In genomic region chr17:34170877-34171498, GRCm38 (mm10) we compare ENCODE assay signal across 1 mouse cellular context.
TF ChIP-seq lines count a peak whose summit lies in the region.

No protein-coding gene starts in this region.

TF ChIP-seq in MEL, 35 proteins besides CTCF, POLR2A, EP300 and RAD21 (continued from another document):
- TF ChIP-seq MYC (IDR thresholded peaks at IDR 0.05; ENCODE audit: low read depth, low read length) (peak; percentile 61), POLR2AphosphoS5 (IDR thresholded peaks at IDR 0.05; ENCODE audit: borderline replicate concordance, low read depth, low read length) (no peak), GATA1 (IDR thresholded peaks at IDR 0.05; ENCODE audit: low read depth, low read length) (no peak), ELF1 (IDR thresholded peaks at IDR 0.05; ENCODE audit: low read depth, low read length) (peak; percentile 77), MEF2A (IDR thresholded peaks at IDR 0.05; ENCODE audit: extremely low read depth, insufficient replicate concordance, low read depth, low read length, poor library complexity, severe bottlenecking) (no peak), ZC3H11A (IDR thresholded peaks at IDR 0.05; ENCODE audit: low read depth, low read length) (peak; percentile 94), ZKSCAN1 (IDR thresholded peaks at IDR 0.05; ENCODE audit: low read depth, low read length) (no peak), BHLHE40 (IDR thresholded peaks at IDR 0.05; ENCODE audit: borderline replicate concordance, low read depth, low read length) (no peak), USF2 (IDR thresholded peaks at IDR 0.05; ENCODE audit: borderline replicate concordance in 1 of 2, insufficient read depth in 1 of 2, low read depth in 1 of 2, low read length in 2 of 2) (no peak), CHD2 (IDR thresholded peaks at IDR 0.05; ENCODE audit: low read length) (peak; percentile 53), MYB (IDR thresholded peaks at IDR 0.05; ENCODE audit: low read depth, low read length) (no peak), RCOR1 (IDR thresholded peaks at IDR 0.05; ENCODE audit: low read depth, low read length) (peak; percentile 54; the same call in 1 of the 2 replicates), ZMIZ1 (IDR thresholded peaks at IDR 0.05; ENCODE audit: low read depth, low read length) (0 out of 2 replicates have a peak, but pooled peaks have one; percentile 35)
